Mouse (Mus musculus): Measurements from ENCODE around the gene Slc35f1. TPM values are rescaled to one million over a fixed set of nuclear protein-coding genes. Genes with fewer than 3 reads are reported as not detected.
A peak's percentile ranks its signal among the peaks of the same experiment; 100 is the strongest.

Slc35f1 gene
- total RNA-seq, 2 experiments from 2014 or later: 34.6 to 41.5 TPM

- no peak for DNase-seq (ENCODE audit: low spot score in 2 of 2)
Observed at GRCm38 (mm10) chr10:52923143-52923542, 232.8 kb downstream of the Slc35f1 start.

- DNase-seq (ENCODE audit: low spot score in 2 of 2): no peak
Observed at GRCm38 (mm10) chr10:52926330-52926729, 236.0 kb downstream of the Slc35f1 start.

GRCm38 (mm10) chr10:52932159-52932558 lies 241.8 kb downstream of the Slc35f1 start:
- DNase-seq (ENCODE audit: low spot score in 2 of 2): no peak

- no peak for DNase-seq (ENCODE audit: low spot score in 2 of 2)
Observed at GRCm38 (mm10) chr10:52934615-52935014, 244.3 kb downstream of the Slc35f1 start.

GRCm38 (mm10) chr10:52940111-52940830 lies 249.9 kb downstream of the Slc35f1 start:
- DNase-seq (ENCODE audit: low spot score in 2 of 2): no peak

- DNase-seq (ENCODE audit: low spot score in 2 of 2): no peak
Observed at GRCm38 (mm10) chr10:52940831-52941216, 250.5 kb downstream of the Slc35f1 start.

GRCm38 (mm10) chr10:52952581-52952980 lies 262.2 kb downstream of the Slc35f1 start:
- DNase-seq (ENCODE audit: low spot score in 2 of 2): no peak

GRCm38 (mm10) chr10:52956728-52957127 lies 266.4 kb downstream of the Slc35f1 start:
- DNase-seq (ENCODE audit: low spot score in 2 of 2): no peak

- peak in 1 of 2 experiments; percentile 22 for DNase-seq (ENCODE audit: low spot score in 2 of 2)
Observed at GRCm38 (mm10) chr10:52979251-52979650, 288.9 kb downstream of the Slc35f1 start.

GRCm38 (mm10) chr10:52982836-52983235 lies 292.5 kb downstream of the Slc35f1 start:
- DNase-seq (ENCODE audit: low spot score in 2 of 2): peak in 1 of 2 experiments; percentile 9

GRCm38 (mm10) chr10:52992246-52992645 lies 301.9 kb downstream of the Slc35f1 start:
- DNase-seq (ENCODE audit: low spot score in 2 of 2): no peak

- no peak for DNase-seq (ENCODE audit: low spot score in 2 of 2)
Observed at GRCm38 (mm10) chr10:52996886-52997285, 306.6 kb downstream of the Slc35f1 start.

- DNase-seq (ENCODE audit: low spot score in 2 of 2): no peak
Observed at GRCm38 (mm10) chr10:53001136-53001535, 310.8 kb downstream of the Slc35f1 start.

- no peak for DNase-seq (ENCODE audit: low spot score in 2 of 2)
Observed at GRCm38 (mm10) chr10:53006229-53007190, 316.2 kb downstream of the Slc35f1 start.

- peak; percentile 6 to 11 for DNase-seq (ENCODE audit: low spot score in 2 of 2)
Observed at GRCm38 (mm10) chr10:53013878-53014277, 323.5 kb downstream of the Slc35f1 start.

- DNase-seq (ENCODE audit: low spot score in 2 of 2): no peak
Observed at GRCm38 (mm10) chr10:53028454-53028853, 338.1 kb downstream of the Slc35f1 start.

- DNase-seq (ENCODE audit: low spot score in 2 of 2): no peak
Observed at GRCm38 (mm10) chr10:53035202-53035601, 344.9 kb downstream of the Slc35f1 start.

GRCm38 (mm10) chr10:53045931-53046330 lies 355.6 kb downstream of the Slc35f1 start:
- DNase-seq (ENCODE audit: low spot score in 2 of 2): no peak

GRCm38 (mm10) chr10:53052521-53052920 lies 362.2 kb downstream of the Slc35f1 start:
- DNase-seq (ENCODE audit: low spot score in 2 of 2): no peak

GRCm38 (mm10) chr10:53060745-53061144 lies 370.4 kb downstream of the Slc35f1 start:
- DNase-seq (ENCODE audit: low spot score in 2 of 2): peak in 1 of 2 experiments; percentile 32

GRCm38 (mm10) chr10:53062741-53063140 lies 372.4 kb downstream of the Slc35f1 start:
- no peak for DNase-seq (ENCODE audit: low spot score in 2 of 2)

GRCm38 (mm10) chr10:53087811-53088210 lies 397.5 kb downstream of the Slc35f1 start:
- DNase-seq (ENCODE audit: low spot score in 2 of 2): peak in 1 of 2 experiments; percentile 33

Measured in layer of hippocampus, postnatal 14 days (tissue).